Mouse (Mus musculus): Measurements from ENCODE around the gene Rnf144b. TPM values are rescaled to one million over a fixed set of nuclear protein-coding genes. Genes with fewer than 3 reads are reported as not detected.

Gene Rnf144b
- polyA plus RNA-seq, 1 experiment from 2014 or later = 1.1 TPM

DNA sequence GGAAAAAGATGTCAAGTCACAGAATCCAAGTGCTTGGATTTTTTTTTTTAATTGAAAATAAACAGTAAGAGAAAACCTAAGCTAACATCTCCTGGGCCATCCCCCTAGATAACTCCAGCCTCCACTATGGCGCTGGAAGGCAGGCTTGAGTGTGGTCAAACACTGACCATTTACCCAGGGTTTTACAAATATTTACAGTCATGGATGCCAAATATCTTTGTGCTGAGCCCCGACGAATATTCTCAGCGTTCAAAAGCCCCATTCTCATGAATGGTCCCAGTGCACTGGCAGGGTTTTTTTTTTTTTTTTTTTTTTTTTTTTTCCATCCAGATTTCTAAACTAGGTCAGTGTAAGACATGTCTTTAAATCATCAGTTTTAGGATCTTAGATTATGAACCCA, 73.0 kb downstream of the Rnf144b start:
- Histone ChIP-seq H3K27ac (ENCODE audit: low read depth, low read length) (no peak overlapping the region), H3K27me3 (ENCODE audit: control insufficient read depth, insufficient read depth, low read length) (peaks cover 18% of the 10 kb centered on the region), H3K4me3 (ENCODE audit: low read depth, low read length) (no peak overlapping the region), H3K4me2 (no peak overlapping the region), H3K4me1 (ENCODE audit: control insufficient read depth, insufficient read depth, low read length) (peaks cover 5% of the 10 kb centered on the region; the same call in 1 of the 2 replicates), H3K36me3 (ENCODE audit: control insufficient read depth, insufficient read depth, low read length) (no peaks in the 10 kb centered on the region), H3K9me3 (ENCODE audit: control insufficient read depth, low read length) (no peaks in the 10 kb centered on the region), H3K9ac (ENCODE audit: low read length) (no peak overlapping the region)
- no peak for DNase-seq (ENCODE audit: low spot score, missing footprints)
- ATAC-seq (ENCODE audit: low FRiP score) = no peak
- 73% methylated on average over 4 of the region's 4 CpGs for WGBS

DNA sequence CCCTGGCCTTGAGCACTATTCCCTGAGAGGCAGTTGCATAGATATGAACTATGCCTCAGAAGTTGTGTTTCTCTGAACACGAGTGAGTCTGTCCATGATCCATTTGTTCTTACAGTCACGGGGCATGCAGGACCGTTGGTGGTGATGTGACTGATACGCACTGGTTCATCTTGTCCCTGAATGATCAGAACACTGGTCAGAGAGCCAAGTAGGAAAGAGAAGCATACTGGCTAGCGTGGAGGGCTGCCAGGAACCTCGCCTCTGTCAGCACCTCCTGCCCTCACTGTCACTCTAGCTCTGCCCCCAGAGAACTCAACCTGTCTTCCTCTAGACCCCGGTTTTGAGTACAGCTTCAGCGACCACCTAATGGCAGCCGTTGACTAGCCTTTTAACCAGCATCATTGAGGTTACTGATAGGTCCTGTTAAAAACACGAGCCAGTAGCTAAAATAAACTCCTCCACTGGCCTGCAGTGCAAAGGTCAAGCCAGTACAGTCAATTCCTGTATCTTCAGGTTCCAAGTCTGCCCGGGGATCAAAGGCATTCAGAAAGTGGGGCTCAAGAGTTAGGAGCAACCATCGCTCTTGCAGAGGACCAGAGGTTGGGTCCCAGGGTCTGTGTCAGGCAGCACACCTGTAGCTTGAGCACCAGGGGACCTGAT, 77.7 kb downstream of the Rnf144b start:
- Histone ChIP-seq H3K27ac (ENCODE audit: low read depth, low read length) (no peak overlapping the region), H3K4me3 (ENCODE audit: low read depth, low read length) (no peak overlapping the region), H3K4me1 (ENCODE audit: control insufficient read depth, insufficient read depth, low read length) (no peaks in the 10 kb centered on the region), H3K9me3 (ENCODE audit: control insufficient read depth, low read length) (no peaks in the 10 kb centered on the region), H3K36me3 (ENCODE audit: control insufficient read depth, insufficient read depth, low read length) (no peaks in the 10 kb centered on the region), H3K27me3 (ENCODE audit: control insufficient read depth, insufficient read depth, low read length) (peaks cover 4% of the 10 kb centered on the region; the same call in 1 of the 2 replicates), H3K4me2 (no peak overlapping the region), H3K9ac (ENCODE audit: low read length) (no peak overlapping the region)
- 86% methylated on average over 12 of the region's 12 CpGs for WGBS
- ATAC-seq (ENCODE audit: low FRiP score) = no peak
- DNase-seq (ENCODE audit: low spot score, missing footprints) = no peak

DNA sequence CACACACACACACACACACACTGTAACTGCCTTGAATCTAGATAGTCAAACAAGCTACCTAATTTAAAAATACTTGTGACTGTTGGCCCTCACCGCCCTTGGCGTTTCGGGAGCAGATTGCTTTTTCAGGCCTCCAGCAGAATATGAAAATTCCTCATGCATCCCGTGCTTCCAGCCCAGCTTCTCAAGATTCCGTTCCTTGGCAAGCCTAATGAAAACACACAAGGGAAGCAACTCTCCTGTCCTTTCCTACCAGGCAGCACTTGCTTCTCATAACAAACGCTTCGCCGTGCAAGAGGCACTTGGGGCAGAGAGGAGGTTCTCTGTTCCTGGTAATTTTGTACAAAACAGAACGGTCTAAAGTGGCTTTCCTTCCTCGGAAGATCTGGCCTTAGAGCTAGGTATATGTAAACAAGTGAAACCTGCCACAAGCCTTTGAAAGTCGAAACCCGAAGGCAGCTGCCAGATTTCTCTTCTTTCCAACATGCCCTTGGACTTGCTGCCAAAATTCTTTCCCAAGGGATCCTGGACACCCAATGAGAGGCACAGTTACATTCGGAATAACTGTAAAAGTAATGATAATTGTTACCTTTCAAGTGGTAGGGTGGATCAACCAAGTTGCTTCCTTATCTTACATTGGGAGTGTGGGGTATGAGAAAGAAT, 79.6 kb downstream of the Rnf144b start:
- H3K4me3 ChIP-seq (ENCODE audit: low read depth, low read length) = no peak overlapping the region
- H3K9ac ChIP-seq (ENCODE audit: low read length) = no peak overlapping the region
- DNase-seq (ENCODE audit: low spot score, missing footprints) (no peak), ATAC-seq (ENCODE audit: low FRiP score) (no peak)
- WGBS = 82% methylated on average over 13 of the region's 13 CpGs
- peaks cover 4% of the 10 kb centered on the region; the same call in 1 of the 2 replicates for H3K9me3 ChIP-seq (ENCODE audit: control insufficient read depth, low read length)
- H3K27ac ChIP-seq (ENCODE audit: low read depth, low read length) = no peak overlapping the region
- H3K4me2 ChIP-seq = no peak overlapping the region
- H3K4me1 ChIP-seq (ENCODE audit: control insufficient read depth, insufficient read depth, low read length) = no peaks in the 10 kb centered on the region
- no peaks in the 10 kb centered on the region for H3K27me3 ChIP-seq (ENCODE audit: control insufficient read depth, insufficient read depth, low read length)
- H3K36me3 ChIP-seq (ENCODE audit: control insufficient read depth, insufficient read depth, low read length) = no peaks in the 10 kb centered on the region

DNA sequence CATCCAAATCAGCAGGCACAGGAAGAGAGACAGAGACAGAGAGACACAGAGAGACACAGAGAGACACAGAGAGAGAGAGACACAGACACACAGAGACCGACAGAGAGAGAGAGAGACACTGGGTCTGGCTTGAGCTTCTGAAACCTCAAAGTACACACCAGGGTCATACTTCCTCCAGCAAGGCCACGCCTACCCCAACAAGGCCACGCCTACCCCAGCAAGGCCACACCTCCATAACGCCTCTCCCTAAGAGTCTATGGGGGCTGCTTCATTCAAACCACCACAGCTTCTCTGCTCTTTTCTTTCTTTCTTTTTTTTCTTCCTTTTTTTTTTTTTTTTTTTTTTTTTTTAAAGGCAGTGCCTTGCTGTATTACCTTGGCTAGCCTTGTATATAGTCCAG, 88.0 kb downstream of the Rnf144b start:
- DNase-seq (ENCODE audit: low spot score, missing footprints) (peak; percentile 37), ATAC-seq (ENCODE audit: low FRiP score) (no peak)
- Histone ChIP-seq H3K9ac (ENCODE audit: low read length) (no peak overlapping the region), H3K4me2 (no peak overlapping the region), H3K4me1 (ENCODE audit: control insufficient read depth, insufficient read depth, low read length) (no peaks in the 10 kb centered on the region), H3K9me3 (ENCODE audit: control insufficient read depth, low read length) (peaks cover 4% of the 10 kb centered on the region; the same call in 1 of the 2 replicates), H3K36me3 (ENCODE audit: control insufficient read depth, insufficient read depth, low read length) (no peaks in the 10 kb centered on the region), H3K4me3 (ENCODE audit: low read depth, low read length) (no peak overlapping the region), H3K27me3 (ENCODE audit: control insufficient read depth, insufficient read depth, low read length) (no peaks in the 10 kb centered on the region), H3K27ac (ENCODE audit: low read depth, low read length) (no peak overlapping the region)
- WGBS = 93% methylated on average over 4 of the region's 4 CpGs

DNA sequence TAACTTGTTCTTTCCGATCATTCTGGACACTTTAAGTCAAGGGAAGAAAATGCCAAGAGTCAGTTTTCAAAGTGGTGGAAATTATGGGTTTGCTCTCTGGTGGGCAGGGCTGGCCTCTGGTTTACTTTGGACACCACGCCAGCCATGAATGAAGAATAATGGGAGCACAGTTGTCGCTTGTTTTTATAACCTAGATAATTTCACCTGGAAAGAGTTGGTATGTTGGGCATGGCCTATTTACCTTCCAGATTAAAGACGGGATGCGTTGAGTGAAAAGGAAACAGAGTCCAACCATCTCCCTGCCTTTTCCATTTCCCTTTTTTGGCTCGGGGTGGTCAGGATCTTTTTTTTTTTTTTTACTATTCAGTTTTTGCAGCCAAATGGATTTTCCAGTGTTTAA, 88.5 kb downstream of the Rnf144b start:
- no peak for ATAC-seq (ENCODE audit: low FRiP score)
- no peak overlapping the region for H3K27ac ChIP-seq (ENCODE audit: low read depth, low read length)
- H3K36me3 ChIP-seq (ENCODE audit: control insufficient read depth, insufficient read depth, low read length) = no peaks in the 10 kb centered on the region
- no peaks in the 10 kb centered on the region for H3K4me1 ChIP-seq (ENCODE audit: control insufficient read depth, insufficient read depth, low read length)
- WGBS = 89% methylated on average over 6 of the region's 6 CpGs
- H3K9me3 ChIP-seq (ENCODE audit: control insufficient read depth, low read length) = peaks cover 4% of the 10 kb centered on the region; the same call in 1 of the 2 replicates
- H3K4me3 ChIP-seq (ENCODE audit: low read depth, low read length) = no peak overlapping the region
- H3K9ac ChIP-seq (ENCODE audit: low read length) = no peak overlapping the region
- peak; percentile 2 for DNase-seq (ENCODE audit: low spot score, missing footprints)
- no peak overlapping the region for H3K4me2 ChIP-seq
- no peaks in the 10 kb centered on the region for H3K27me3 ChIP-seq (ENCODE audit: control insufficient read depth, insufficient read depth, low read length)

DNA sequence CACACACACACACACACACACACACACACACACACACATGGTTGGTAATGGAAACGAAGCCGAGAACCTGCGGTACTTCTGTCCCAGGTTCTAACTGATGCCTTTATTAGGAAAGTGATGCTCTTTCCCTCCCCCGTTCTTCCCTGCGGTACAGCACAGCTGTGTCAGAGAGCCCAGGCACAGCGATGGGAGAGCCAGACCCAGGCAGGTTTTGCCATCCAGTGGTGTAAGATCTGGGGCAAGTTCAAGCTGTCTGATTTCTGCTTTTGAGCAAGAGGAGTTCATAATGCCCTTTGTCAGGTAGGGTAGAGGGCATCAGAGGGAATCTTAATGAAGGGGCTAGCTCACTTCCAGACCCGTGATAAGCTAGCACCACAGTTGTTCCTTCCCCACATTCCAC, 89.1 kb downstream of the Rnf144b start:
- H3K4me3 ChIP-seq (ENCODE audit: low read depth, low read length) = no peak overlapping the region
- 85% methylated on average over 7 of the region's 7 CpGs for WGBS
- peaks cover under 1% of the 10 kb centered on the region; the same call in 1 of the 2 replicates for H3K9me3 ChIP-seq (ENCODE audit: control insufficient read depth, low read length)
- ATAC-seq (ENCODE audit: low FRiP score) (no peak), DNase-seq (ENCODE audit: low spot score, missing footprints) (peak; percentile 37)
- H3K9ac ChIP-seq (ENCODE audit: low read length) = no peak overlapping the region
- no peak overlapping the region for H3K27ac ChIP-seq (ENCODE audit: low read depth, low read length)
- no peaks in the 10 kb centered on the region for H3K4me1 ChIP-seq (ENCODE audit: control insufficient read depth, insufficient read depth, low read length)
- no peaks in the 10 kb centered on the region for H3K36me3 ChIP-seq (ENCODE audit: control insufficient read depth, insufficient read depth, low read length)
- H3K27me3 ChIP-seq (ENCODE audit: control insufficient read depth, insufficient read depth, low read length) = no peaks in the 10 kb centered on the region
- no peak overlapping the region for H3K4me2 ChIP-seq

DNA sequence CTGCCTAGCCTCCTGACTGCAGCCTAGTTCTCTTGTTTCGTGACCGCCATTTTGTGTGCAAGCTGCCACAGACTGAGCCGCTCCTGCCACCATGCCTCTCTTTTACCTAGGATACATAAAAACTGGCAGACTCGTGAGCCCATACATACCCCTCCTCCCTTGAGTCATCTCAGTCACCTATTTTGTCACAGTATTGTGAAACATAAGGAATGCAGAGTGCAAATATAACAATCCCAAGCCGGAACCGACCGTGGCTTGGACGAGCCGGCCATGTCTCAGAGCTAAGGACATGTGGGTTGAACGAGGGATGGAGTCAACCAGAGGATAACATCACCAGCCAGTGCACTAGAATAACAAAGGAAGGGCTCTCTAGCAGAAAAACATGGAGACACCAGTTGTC, 91.4 kb downstream of the Rnf144b start:
- Histone ChIP-seq H3K4me1 (ENCODE audit: control insufficient read depth, insufficient read depth, low read length) (no peaks in the 10 kb centered on the region), H3K4me3 (ENCODE audit: low read depth, low read length) (no peak overlapping the region), H3K4me2 (no peak overlapping the region), H3K27me3 (ENCODE audit: control insufficient read depth, insufficient read depth, low read length) (no peaks in the 10 kb centered on the region), H3K9ac (ENCODE audit: low read length) (no peak overlapping the region), H3K36me3 (ENCODE audit: control insufficient read depth, insufficient read depth, low read length) (no peaks in the 10 kb centered on the region), H3K9me3 (ENCODE audit: control insufficient read depth, low read length) (no peaks in the 10 kb centered on the region), H3K27ac (ENCODE audit: low read depth, low read length) (no peak overlapping the region)
- WGBS = 92% methylated on average over 10 of the region's 10 CpGs
- ATAC-seq (ENCODE audit: low FRiP score) = no peak
- DNase-seq (ENCODE audit: low spot score, missing footprints) = no peak

DNA sequence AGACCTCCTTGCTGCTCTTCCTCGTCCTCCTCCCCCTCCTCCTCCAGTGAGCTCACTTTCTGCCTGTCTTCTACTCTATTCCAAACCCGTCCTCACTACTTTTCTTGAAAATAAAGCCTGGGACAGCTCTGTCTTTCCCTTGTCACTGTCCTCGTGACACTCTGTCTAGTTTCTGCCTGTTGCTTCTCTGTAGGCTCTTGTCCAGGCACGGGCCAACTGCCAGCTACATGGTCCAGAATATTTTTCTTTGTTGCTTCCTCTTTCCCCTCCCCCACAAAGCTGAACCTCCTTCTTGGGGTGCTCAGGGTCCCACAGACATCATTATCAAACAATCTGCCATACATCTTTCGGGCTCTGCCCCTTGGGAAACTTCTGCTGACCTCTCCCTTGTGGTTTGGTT, 92.4 kb downstream of the Rnf144b start:
- Histone ChIP-seq H3K4me1 (ENCODE audit: control insufficient read depth, insufficient read depth, low read length) (no peaks in the 10 kb centered on the region), H3K9me3 (ENCODE audit: control insufficient read depth, low read length) (no peaks in the 10 kb centered on the region), H3K9ac (ENCODE audit: low read length) (no peak overlapping the region), H3K27me3 (ENCODE audit: control insufficient read depth, insufficient read depth, low read length) (no peaks in the 10 kb centered on the region), H3K27ac (ENCODE audit: low read depth, low read length) (no peak overlapping the region), H3K4me3 (ENCODE audit: low read depth, low read length) (no peak overlapping the region), H3K36me3 (ENCODE audit: control insufficient read depth, insufficient read depth, low read length) (no peaks in the 10 kb centered on the region), H3K4me2 (no peak overlapping the region)
- ATAC-seq (ENCODE audit: low FRiP score) = no peak
- peak; percentile 8 for DNase-seq (ENCODE audit: low spot score, missing footprints)
- 84% methylated on average over 5 of the region's 5 CpGs for WGBS

DNA sequence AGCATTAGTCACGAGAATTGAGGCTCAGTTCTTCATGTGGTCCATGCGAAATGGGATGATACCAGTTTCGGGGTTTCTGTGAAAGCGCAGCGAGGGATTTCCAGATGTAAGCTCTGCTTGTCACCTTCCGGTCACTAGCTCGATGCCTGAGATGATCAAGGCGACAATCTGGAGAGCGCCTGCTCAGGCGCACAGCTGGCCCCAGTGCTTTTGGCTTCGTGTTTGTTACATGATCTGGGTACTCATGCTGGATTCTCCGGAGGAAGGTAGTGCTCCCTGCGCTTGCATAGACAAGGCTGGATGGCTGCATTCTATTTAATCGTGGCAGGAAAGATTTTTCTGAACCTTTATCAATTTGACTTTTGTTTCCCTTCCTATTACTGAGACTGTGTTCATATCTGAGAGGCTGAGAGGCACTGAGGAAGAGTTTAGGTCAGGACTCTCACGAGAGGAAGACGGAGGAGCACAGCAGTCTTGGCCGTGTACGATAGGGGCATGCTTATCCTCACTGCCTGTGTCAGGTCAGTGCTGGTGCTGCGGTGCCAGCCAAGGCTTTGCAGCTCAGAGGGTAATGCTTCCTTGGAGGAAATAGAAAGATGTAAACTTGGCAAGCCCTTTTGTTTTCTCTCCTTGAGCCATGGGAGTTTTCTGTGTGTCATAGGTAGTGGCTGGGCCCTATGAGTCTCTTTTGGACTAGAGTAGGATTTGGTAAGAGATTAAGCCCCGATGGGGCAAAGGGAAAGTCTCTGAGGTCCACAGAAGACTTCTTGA, 93.5 kb downstream of the Rnf144b start:
- Histone ChIP-seq H3K4me3 (ENCODE audit: low read depth, low read length) (no peak overlapping the region), H3K9me3 (ENCODE audit: control insufficient read depth, low read length) (no peaks in the 10 kb centered on the region), H3K36me3 (ENCODE audit: control insufficient read depth, insufficient read depth, low read length) (no peaks in the 10 kb centered on the region), H3K4me1 (ENCODE audit: control insufficient read depth, insufficient read depth, low read length) (no peaks in the 10 kb centered on the region), H3K4me2 (no peak overlapping the region), H3K9ac (ENCODE audit: low read length) (no peak overlapping the region), H3K27ac (ENCODE audit: low read depth, low read length) (no peak overlapping the region), H3K27me3 (ENCODE audit: control insufficient read depth, insufficient read depth, low read length) (no peaks in the 10 kb centered on the region)
- 88% methylated on average over 20 of the region's 20 CpGs for WGBS
- ATAC-seq (ENCODE audit: low FRiP score) (no peak), DNase-seq (ENCODE audit: low spot score, missing footprints) (no peak)
